Mouse (Mus musculus): ENCODE measurements around the gene Slc5a6.

- TF ChIP-seq POLR2A (IDR thresholded peaks at IDR 0.05; ENCODE audit: borderline replicate concordance, extremely low read depth, low read depth, low read length) (no peak), CTCF (IDR thresholded peaks at IDR 0.05; ENCODE audit: insufficient read depth, low read length) (no peak)
These were observed 38.4 kb upstream of the Slc5a6 start for GRCm38 (mm10) chr5:31087131-31087530.

Data from lung, adult 2 months (tissue).